Mouse (Mus musculus) cortical plate, adult 2 months (tissue): ENCODE results near the gene Cnppd1.

Experiments
- CTCF ChIP-seq: fragments of 200-500 bp; IDR thresholded peaks from 2 replicates; pipeline ENCODE4 v1.5.1; 2011; ENCODE audit warnings: mild to moderate bottlenecking, control low read depth, low read length; ENCODE audit not compliant: insufficient read depth; ENCODE audit errors: extremely low read depth
- POLR2A ChIP-seq: fragments of 200-500 bp; IDR thresholded peaks from 2 replicates; pipeline ENCODE4 v1.6.1; 2011; ENCODE audit warnings: mild to moderate bottlenecking, low read length, control low read depth; ENCODE audit not compliant: insufficient read depth; ENCODE audit errors: extremely low read depth

DNA sequence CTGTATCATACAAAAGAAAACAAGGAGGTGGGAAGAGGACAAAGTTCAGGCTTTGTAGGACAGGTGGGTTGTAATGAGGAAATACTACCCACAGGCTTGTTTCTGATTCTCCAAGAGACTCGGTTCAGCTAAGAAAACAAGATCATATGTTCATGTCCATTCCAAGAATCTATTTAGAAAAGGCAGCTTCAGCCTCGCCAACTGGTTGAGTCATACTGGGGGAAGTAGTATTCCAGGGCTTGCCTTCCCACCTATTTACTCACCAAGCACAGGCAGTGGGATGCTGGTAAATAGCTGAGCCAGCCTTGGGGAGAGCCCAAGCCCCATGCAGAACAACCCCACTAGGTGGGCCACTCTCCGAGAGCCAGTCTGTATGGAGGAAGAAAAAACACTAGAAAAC is 13.9 kb downstream of the Cnppd1 start:
- TF ChIP-seq CTCF (no peak), POLR2A (no peak)
